9 mouse cellular contexts compared by ENCODE assay signal in the genomic region with DNA sequence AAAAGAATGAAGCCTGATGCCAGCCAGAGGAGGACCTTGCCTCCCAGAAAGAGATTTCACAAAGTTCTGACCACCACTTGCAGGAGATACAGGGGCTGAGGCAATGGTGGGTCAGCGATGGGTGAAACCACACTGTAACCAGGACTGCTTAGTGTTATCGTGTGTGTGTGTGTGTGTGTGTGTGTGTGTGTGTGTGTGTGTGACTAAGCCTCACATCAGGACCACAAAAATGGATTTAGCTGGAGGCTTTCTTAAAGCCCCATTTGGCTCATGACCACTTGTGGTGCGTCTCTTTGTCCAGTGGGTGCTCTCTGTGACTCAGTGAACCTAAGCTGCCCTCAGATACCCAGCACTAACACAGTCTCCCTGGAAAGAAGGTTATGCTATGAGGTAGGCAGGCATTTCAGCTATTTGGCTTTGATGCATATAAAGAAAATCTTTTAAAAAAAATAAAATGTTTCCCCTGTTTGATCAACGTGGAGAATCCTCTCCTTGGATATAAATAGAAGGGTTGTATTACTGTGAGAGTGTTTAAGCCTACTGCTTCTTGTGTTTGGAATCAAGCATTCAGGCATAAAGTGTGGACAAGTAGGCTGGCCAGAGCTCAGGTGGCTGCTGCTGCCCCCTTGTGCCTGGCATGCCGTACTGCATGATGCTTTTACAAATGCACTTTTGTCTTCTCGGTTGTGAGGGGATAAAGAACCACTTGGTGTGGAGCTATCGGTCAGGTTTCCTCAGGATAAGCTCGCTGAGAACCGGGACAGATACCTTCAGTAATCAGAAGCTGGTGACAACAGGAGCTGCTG.
DNase-seq lines count a peak whose midpoint lies in the region; ATAC-seq and TF ChIP-seq lines count a peak whose summit lies in the region.
"Had no signal": no experiment of that assay in that cellular context is flagged by ENCODE, and none has a peak within 500 bp of the region (broad histone marks: within the 10 kb centered on the region; RNA-seq: fewer than 3 reads in every experiment).

No protein-coding gene starts in this region.

- peak; percentile 23 to 24 for DNase-seq in urinary bladder, adult 18-20 months (ENCODE audit: low spot score in 2 of 2)
- no peak for DNase-seq in urinary bladder, postnatal 10 days (ENCODE audit: low spot score)
- peak; percentile 74 for DNase-seq in cerebellum, adult 8-10 months
- DNase-seq in left cerebral cortex, postnatal 14 days (ENCODE audit: low spot score in 2 of 2): peak; percentile 82 to 83

- H3K4me3 ChIP-seq in midbrain, embryonic 12.5 days: no peak overlapping the region
- H3K4me3 ChIP-seq in small intestine, adult 2 months (ENCODE audit: low read depth, low read length): no peak overlapping the region
- H3K4me3 ChIP-seq: embryonic facial prominence, embryonic 15.5 days had no signal

- no peaks in the 10 kb centered on the region for H3K27me3 ChIP-seq in midbrain, embryonic 12.5 days
- H3K27me3 ChIP-seq in small intestine, adult 2 months (ENCODE audit: control insufficient read depth, insufficient read depth, low read length): no peaks in the 10 kb centered on the region
- H3K27me3 ChIP-seq: embryonic facial prominence, embryonic 15.5 days had no signal

- 33% methylated on average over 9 of the region's 9 CpGs for WGBS in midbrain, embryonic 12.5 days
- WGBS in small intestine, adult 2 months: 28% methylated on average over 9 of the region's 9 CpGs

- intact Hi-C loops in left cerebral cortex, postnatal 14 days (cut with DNase I): loop anchor here (2.0 kb wide), 1 partner anchor 132 kb away; no protein-coding TSS in a partner anchor

- H3K27ac ChIP-seq in midbrain, embryonic 12.5 days (replicated peaks): no peak overlapping the region
- H3K27ac ChIP-seq in small intestine, adult 2 months (ENCODE audit: insufficient read depth, low read depth, low read length): no peak overlapping the region
- H3K27ac ChIP-seq: embryonic facial prominence, embryonic 15.5 days had no signal

- TF ChIP-seq POLR2A in small intestine, adult 2 months (IDR thresholded peaks at IDR 0.05; ENCODE audit: low read depth, low read length): no peak

- 0 out of 2 replicates have a peak, but pooled peaks cover 4% of the 10 kb centered on the region for H3K4me1 ChIP-seq in midbrain, embryonic 12.5 days
- no peaks in the 10 kb centered on the region for H3K4me1 ChIP-seq in small intestine, adult 2 months (ENCODE audit: control insufficient read depth, insufficient read depth, insufficient read length, low read length)
- H3K4me1 ChIP-seq: embryonic facial prominence, embryonic 15.5 days had no signal

- H3K36me3 ChIP-seq in midbrain, embryonic 12.5 days: no peaks in the 10 kb centered on the region
- H3K36me3 ChIP-seq in small intestine, adult 2 months (ENCODE audit: control insufficient read depth, insufficient read depth, low read length): no peaks in the 10 kb centered on the region
- H3K36me3 ChIP-seq: embryonic facial prominence, embryonic 15.5 days had no signal

- H3K9me3 ChIP-seq in midbrain, embryonic 12.5 days: no peaks in the 10 kb centered on the region
- H3K9me3 ChIP-seq: embryonic facial prominence, embryonic 15.5 days had no signal

- H3K4me2 ChIP-seq in midbrain, embryonic 12.5 days (replicated peaks): no peak overlapping the region
- H3K4me2 ChIP-seq: embryonic facial prominence, embryonic 15.5 days had no signal

- H3K9ac ChIP-seq in midbrain, embryonic 12.5 days (replicated peaks): no peak overlapping the region
- H3K9ac ChIP-seq: embryonic facial prominence, embryonic 15.5 days had no signal

- peak; percentile 85 for ATAC-seq in frontal cortex, adult (ENCODE audit: low TSS enrichment)
- ATAC-seq in inflammation-experienced regulatory T-cells, adult 6 months: peak; percentile 82
- peak; percentile 68 for ATAC-seq in midbrain, embryonic 12.5 days (ENCODE audit: low FRiP score, low read depth)

- peak; percentile 93 for TF ChIP-seq CTCF in small intestine, adult 2 months (IDR thresholded peaks at IDR 0.05; ENCODE audit: extremely low read depth, insufficient read length, insufficient replicate concordance, low read depth, low read length)
